Mouse (Mus musculus) megakaryocyte, adult 5-6 weeks (primary cell): ENCODE measurements around the gene Zfp91. TPM values are rescaled to one million over a fixed set of nuclear protein-coding genes. Genes with fewer than 3 reads are reported as not detected.
A peak's percentile ranks its signal among the peaks of the same experiment; 100 is the strongest.
"Not testable (repeated sequence)": the region's sequence is repeated elsewhere in the genome, so short reads cannot be mapped to it uniquely, and the experiment has no call there.

ENCODE experiments used
- ATAC-seq: 2 replicates; pipeline ENCODE4 v1.8.0; 2016; ENCODE audit warnings: mild to moderate bottlenecking, inconsistent platforms; ENCODE audit not compliant: poor library complexity, severe bottlenecking
- total RNA-seq, 2 experiments: library from RNA; stranded (forward) in 1 of 2; stranded (reverse) in 1 of 2; fragments of 153-499, 151-499 nt in 1 of 2; fragments of 221-1000, 200-1000 nt in 1 of 2; gene quantifications; 2 replicates each; pipeline versions ENCODE4 v1.2.3 to v1.2.4; 2015 to 2017

The Zfp91 gene
- total RNA-seq, 2 experiments from 2014 or later = 56.9 to 72.9 TPM

DNA sequence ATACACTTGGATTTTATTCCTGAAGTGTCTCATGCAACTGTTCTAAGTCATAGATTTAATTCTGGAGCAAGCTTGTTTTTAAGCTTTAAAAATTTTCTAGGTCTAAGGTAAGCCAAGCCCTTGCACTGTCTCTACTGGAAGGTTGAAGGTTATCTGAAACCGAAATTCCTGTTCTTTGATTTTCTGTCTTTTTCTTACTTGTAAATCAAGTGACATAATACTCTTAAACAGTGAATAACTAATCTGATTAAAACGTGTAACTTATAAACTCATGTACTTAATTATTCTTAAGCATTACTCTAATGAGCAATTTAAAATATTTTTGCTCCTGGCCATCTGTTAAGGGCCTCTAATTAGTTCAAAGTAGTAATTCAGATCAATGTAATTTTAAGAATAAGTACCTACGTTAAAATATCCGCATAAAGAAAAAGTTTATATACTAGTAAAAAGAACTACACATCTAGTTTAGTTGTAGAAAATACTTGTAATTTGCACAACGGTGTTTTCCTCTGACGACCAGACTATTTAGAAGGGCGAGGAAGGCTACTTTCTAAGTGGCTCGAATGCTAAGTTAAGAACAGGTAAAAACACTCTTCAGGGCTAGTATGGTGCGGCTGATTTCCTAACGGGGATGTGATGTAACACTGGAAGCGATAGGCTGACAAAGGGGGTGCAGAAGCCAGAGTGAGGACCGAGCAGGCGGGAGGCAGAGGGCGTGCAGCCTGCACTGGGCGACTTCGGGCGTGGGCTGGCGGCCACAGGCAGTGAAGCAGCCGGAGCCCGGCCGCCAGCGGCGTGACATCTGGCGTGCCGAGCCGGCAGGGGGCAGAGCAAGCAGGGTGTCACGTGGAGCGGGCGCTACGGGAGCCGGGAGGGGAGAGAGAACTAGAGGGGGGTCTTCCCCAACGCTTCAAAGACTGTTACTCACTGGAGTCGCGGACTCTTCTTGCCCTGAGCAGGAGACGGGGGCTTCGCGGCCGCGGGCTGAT lies 1.6 kb downstream of the Zfp91 start:
- peak; percentile 56 for ATAC-seq

DNA sequence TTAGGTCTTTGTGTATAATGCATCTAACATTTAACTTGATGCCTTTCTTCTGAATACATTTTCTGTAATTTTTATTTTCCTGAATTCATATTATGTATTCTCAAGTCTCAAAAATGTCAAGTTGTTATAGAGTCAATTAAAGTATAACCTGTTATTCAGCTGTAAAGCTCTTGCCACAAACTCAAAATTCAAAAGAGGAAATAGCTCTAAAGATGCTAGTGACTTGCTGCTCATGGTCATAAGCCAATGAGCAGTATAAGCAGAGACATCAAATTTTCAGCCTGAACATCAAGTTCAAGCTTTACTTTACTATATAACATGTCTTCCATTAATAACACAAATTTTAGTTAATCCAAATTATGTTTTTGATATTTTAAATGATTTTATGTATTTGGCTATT lies 3.6 kb downstream of the Zfp91 start:
- ATAC-seq = no peak

- ATAC-seq = no peak
These were observed 8.2 kb downstream of the Zfp91 start for GRCm38 (mm10) chr19:12787721-12788120.

- ATAC-seq = no peak
These were observed 9.0 kb downstream of the Zfp91 start for GRCm38 (mm10) chr19:12786803-12787395.

DNA sequence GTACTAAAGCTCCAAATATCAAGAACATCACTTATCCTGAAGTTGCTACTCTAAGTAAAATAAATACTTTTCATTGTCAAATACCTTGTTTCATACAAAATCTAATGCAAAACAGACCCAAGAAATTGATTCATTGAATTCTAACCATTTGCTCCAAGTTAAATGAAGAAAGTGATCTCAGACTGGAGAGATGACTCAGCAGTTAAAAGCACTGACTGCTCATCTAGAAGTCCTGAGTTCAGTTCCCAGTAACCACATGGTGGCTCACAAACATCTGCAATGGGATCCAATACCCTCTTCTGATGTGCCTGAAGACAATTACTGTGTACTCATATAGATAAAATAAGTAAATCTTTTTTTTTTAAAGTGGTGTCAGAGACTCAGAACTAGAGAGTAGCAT lies 15.5 kb downstream of the Zfp91 start:
- ATAC-seq = no peak

- no peak for ATAC-seq
These were observed 25.0 kb downstream of the Zfp91 start for GRCm38 (mm10) chr19:12770888-12771287.

DNA sequence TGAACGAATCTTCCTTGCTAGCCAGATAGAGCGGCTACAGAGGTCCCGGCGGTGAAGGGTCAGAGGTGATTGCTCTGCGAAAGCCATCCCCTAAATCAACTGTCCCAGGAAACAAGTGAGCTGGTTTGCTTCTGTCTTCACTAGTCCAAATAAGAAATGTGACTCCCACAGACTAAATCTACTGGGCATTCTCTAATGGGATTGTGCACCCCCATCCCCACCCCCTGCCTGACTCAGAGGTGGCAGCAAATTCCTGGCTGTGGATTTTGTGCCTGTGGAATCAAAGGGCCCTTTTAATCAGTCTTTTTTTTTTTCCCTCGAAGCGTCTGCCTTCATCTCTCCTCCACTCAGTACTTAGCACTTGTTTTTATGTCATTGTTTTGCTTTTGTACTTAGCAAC lies 30.6 kb downstream of the Zfp91 start, which contains the start of gene Cntf:
Gene Cntf (minus strand): TSS at position 325 of the 400 bp plus-strand sequence.
- ATAC-seq = no peak

DNA sequence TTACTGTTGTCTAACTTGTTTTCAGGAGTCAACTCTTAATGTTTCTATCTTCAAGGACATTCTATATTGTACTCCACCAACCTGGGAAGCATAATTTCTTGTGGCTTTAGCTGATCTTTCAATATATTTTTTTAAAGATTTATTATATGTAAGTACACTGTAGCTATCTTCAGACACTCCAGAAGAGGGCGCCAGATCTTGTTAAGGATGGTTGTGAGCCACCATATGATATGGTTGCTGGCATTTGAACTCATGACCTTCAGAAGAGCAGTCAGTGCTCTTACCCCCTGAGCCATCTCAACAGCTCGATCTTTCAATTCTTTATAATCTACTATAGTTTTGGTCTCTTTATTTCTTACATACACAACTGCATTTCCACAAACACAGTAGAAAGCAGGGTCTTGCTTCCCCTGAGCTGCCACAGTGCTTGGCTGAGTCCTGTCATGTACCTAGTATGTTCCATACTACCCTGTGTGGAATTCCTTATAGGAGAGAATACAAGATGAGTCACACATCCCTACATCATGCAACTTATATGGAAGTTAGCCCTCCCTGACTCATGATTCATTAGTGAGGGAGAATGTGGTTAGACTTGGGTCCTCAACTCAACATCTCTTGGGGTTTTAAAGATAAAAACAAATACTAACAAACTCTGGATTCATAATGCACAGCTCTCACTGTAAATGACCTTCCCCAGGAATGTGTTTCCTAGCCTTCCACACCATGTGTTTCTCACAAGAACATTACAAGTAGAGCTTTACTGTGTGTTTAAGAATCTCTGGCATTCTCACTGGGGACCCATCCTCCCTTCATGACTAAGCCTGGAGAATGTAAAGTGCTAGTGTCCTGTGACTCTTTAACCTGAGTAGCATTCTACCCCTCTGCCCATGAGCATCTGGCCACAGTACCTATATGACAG lies 33.5 kb downstream of the Zfp91 start:
- 0 out of 2 replicates have a peak, but pooled peaks have one; percentile 15 for ATAC-seq

GRCm38 (mm10) chr19:12759656-12760055 lies 36.3 kb downstream of the Zfp91 start:
- no peak for ATAC-seq

DNA sequence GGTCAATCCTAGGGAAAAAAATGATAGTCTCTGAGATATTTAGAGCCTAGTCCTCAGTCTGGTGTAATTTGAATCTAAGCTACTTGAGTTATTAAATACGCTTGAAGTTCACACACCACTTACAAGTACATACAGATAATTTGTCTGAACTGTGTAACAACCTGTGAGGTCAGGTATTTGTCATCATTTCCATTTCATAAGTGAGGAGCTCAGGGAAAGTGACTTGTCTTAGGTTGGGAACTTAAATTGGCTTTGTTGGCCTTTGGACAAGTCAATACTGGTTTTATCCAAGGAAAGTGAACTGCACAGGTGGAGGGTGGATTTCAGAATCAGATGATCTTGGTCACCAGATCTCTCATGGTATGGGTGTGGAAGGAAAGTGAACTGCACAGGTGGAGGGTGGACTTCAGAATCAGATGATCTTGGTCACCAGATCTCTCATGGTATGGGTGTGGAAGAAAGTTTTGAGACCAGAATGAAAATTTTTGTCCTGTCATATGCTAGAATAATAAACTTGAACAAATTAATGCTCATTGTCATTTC lies 36.9 kb downstream of the Zfp91 start:
- no peak for ATAC-seq

DNA sequence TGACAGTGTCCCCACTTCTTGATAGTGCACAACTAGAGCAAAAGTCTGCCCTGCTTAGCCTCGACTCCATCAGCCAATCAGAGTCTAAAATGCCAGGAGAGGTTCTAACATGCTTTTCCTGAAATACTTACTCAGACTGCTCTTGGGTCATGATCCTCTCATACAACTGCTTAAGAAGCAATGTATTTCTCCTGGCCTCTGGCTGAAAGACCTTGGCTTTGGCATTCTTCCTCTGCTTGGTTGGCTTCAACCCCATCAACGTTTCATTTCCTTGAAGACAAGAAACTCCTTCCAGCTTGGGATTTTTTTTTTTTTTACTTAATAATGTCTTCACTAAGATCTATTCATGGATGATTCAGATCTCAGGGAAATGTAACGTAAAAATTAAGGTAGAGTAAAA lies 39.6 kb downstream of the Zfp91 start:
- ATAC-seq = no peak

DNA sequence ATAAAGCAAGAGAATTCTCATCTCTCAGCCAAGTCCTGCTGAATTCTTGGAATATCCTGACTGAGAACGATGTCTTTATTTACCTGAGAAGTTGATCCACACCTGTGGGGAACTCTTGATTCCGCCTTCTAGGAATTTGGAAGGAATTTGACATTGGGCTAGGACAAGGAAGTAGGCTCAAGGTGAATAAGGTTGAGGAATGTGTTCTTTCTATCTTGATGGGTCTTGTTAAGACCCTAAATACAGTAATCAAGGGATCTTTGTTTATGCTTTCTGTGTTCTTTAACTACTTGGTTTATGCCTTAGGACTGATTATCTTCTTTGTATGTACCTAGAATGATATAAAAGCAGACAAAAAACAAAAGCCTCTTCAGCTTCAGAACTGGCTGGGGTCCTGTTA lies 64.0 kb downstream of the Zfp91 start:
- ATAC-seq = no peak

DNA sequence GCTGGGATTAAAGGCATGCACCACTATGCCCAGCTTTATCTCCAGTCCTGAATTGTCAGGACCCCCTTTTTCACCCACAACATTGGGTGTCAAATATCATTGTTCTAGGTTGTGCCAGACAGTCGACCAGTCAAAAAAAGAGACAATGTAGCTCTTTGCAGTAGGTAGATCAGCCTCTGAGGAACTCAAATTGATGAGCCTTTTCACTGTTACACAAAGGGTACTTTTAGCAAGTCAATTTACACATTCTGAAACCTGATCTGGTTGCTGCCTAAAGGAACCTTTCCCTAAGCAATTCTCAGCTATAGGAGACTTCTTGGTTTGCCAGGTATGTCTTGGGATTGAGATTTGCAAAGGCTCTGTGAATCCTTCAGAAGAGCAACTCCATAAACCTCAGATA lies 64.9 kb downstream of the Zfp91 start:
- ATAC-seq = no peak

GRCm38 (mm10) chr19:12725851-12726250 lies 70.1 kb downstream of the Zfp91 start:
- no peak for ATAC-seq

- peak; percentile 47; the same call in 1 of the 2 replicates for ATAC-seq
These were observed 73.6 kb downstream of the Zfp91 start for GRCm38 (mm10) chr19:12722308-12722707.

DNA sequence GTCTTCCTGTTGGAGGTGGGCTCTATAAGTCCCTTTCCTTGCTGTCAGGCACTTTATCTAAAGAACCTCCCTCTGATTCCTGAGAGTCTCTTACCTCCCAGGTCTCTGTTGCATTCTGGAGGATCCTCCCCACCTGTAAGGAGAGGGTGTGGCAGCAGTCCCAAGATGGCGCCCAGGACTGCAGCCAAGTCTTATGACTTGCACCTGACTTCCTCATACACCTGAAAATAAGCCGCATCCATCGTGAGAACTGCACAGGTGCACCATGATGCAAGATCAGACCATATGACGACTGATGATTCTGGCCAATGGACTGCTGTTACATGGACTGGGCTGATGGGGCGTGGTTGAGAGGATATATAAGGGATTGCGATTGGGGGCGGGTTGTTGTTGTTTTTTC lies 74.3 kb downstream of the Zfp91 start:
- not testable (repeated sequence) for ATAC-seq

DNA sequence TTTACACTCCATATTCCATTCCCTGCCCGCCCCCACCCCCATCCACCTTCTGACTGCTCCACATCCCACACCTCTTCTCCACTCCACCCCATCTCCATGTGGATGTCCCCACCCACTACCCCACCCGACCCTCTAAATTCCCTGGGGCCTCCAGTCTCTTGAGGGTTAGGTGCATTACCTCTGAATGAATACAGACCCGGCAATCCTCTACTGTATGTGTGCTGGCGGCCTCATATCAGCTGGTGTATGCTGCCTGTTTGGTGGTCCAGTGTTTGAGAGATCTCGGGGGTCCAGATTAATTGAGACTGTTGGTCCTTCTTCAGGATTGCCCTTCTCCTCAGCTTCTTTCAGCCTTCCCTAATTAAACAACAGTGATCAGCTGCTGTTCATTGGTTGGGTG lies 75.0 kb downstream of the Zfp91 start:
- ATAC-seq = not testable (repeated sequence)

DNA sequence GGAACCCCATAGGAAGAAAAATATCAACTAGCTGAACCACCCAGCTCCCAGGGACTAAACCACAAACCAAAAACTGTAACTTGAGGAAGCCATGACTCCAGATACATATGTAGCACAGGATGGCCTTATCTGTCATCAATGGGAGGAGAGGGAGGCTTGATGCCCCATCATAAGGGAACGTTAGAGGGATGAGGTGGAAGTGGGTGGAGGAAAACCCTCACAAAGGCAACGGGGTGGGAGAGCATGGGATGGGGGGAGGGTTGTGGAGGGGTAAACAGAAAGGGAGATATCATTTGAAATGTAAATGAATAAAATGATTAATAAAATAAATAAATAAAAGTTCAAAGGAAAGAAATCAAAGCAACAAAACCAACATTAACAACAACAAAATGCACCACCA lies 75.5 kb downstream of the Zfp91 start:
- no peak for ATAC-seq

GRCm38 (mm10) chr19:12719189-12719588 lies 76.7 kb downstream of the Zfp91 start:
- no peak for ATAC-seq
